Mouse (Mus musculus): ENCODE results near the gene Hjurp. TPM values are rescaled to one million over a fixed set of nuclear protein-coding genes. Genes with fewer than 3 reads are reported as not detected.

Gene Hjurp
- polyA plus RNA-seq, 1 experiment from 2014 or later: 209 TPM

GRCm38 (mm10) chr1:88304261-88304985 is 27.0 kb upstream of the Hjurp start:
- no peak overlapping the region for H3K4me3 ChIP-seq (replicated peaks)
- H3K4me2 ChIP-seq: no peak overlapping the region
- H3K36me3 ChIP-seq (replicated peaks): no peaks in the 10 kb centered on the region
- no peaks in the 10 kb centered on the region for H3K4me1 ChIP-seq
- 63% methylated on average over 8 of the region's 8 CpGs for WGBS
- no peak for ATAC-seq (ENCODE audit: low FRiP score)
- peaks cover 94% of the 10 kb centered on the region for H3K9me3 ChIP-seq
- no peaks in the 10 kb centered on the region for H3K27me3 ChIP-seq
- H3K27ac ChIP-seq: no peak overlapping the region
- H3K9ac ChIP-seq: no peak overlapping the region

GRCm38 (mm10) chr1:88303762-88304161 is 26.3 kb upstream of the Hjurp start:
- H3K36me3 ChIP-seq (replicated peaks): no peaks in the 10 kb centered on the region
- H3K4me3 ChIP-seq (replicated peaks): no peak overlapping the region
- H3K4me1 ChIP-seq: no peaks in the 10 kb centered on the region
- no peak for ATAC-seq (ENCODE audit: low FRiP score)
- no peak overlapping the region for H3K9ac ChIP-seq
- no peaks in the 10 kb centered on the region for H3K27me3 ChIP-seq
- no peak overlapping the region for H3K27ac ChIP-seq
- 66% methylated on average over 6 of the region's 6 CpGs for WGBS
- peaks cover 94% of the 10 kb centered on the region for H3K9me3 ChIP-seq
- H3K4me2 ChIP-seq: no peak overlapping the region

GRCm38 (mm10) chr1:88302057-88302740 is 24.8 kb upstream of the Hjurp start:
- 65% methylated on average over 14 of the region's 14 CpGs for WGBS

GRCm38 (mm10) chr1:88301121-88302014 is 23.9 kb upstream of the Hjurp start:
- ATAC-seq (ENCODE audit: low FRiP score): no peak
- Histone ChIP-seq H3K27ac (no peak overlapping the region), H3K4me3 (replicated peaks) (no peak overlapping the region), H3K9me3 (peaks cover 91% of the 10 kb centered on the region), H3K4me1 (no peaks in the 10 kb centered on the region), H3K9ac (no peak overlapping the region), H3K36me3 (replicated peaks) (no peaks in the 10 kb centered on the region), H3K27me3 (no peaks in the 10 kb centered on the region), H3K4me2 (no peak overlapping the region)
- WGBS: 70% methylated on average over 9 of the region's 9 CpGs

More at GRCm38 (mm10) chr1:88302057-88302740, 24.8 kb upstream of the Hjurp start:
- Histone ChIP-seq H3K27ac (no peak overlapping the region), H3K9ac (no peak overlapping the region), H3K4me1 (no peaks in the 10 kb centered on the region), H3K36me3 (replicated peaks) (no peaks in the 10 kb centered on the region), H3K4me2 (no peak overlapping the region), H3K9me3 (peaks cover 92% of the 10 kb centered on the region), H3K4me3 (replicated peaks) (no peak overlapping the region), H3K27me3 (no peaks in the 10 kb centered on the region)
- ATAC-seq (ENCODE audit: low FRiP score): 0 out of 2 replicates have a peak, but pooled peaks have one; percentile 9

GRCm38 (mm10) chr1:88300301-88301050 is 23.0 kb upstream of the Hjurp start:
- Histone ChIP-seq H3K4me2 (no peak overlapping the region), H3K4me1 (no peaks in the 10 kb centered on the region), H3K9ac (no peak overlapping the region), H3K4me3 (replicated peaks) (no peak overlapping the region), H3K27ac (no peak overlapping the region), H3K36me3 (replicated peaks) (no peaks in the 10 kb centered on the region), H3K9me3 (peaks cover 92% of the 10 kb centered on the region), H3K27me3 (no peaks in the 10 kb centered on the region)
- 41% methylated on average over 5 of the region's 5 CpGs for WGBS
- 0 out of 2 replicates have a peak, but pooled peaks have one; percentile 14 for ATAC-seq (ENCODE audit: low FRiP score)

- WGBS: 82% methylated on average over 2 of the region's 2 CpGs
- ATAC-seq (ENCODE audit: low FRiP score): no peak
- H3K4me1 ChIP-seq: no peaks in the 10 kb centered on the region
- H3K9me3 ChIP-seq: peaks cover 88% of the 10 kb centered on the region
- H3K4me3 ChIP-seq (replicated peaks): no peak overlapping the region
- no peak overlapping the region for H3K27ac ChIP-seq
- H3K27me3 ChIP-seq: no peaks in the 10 kb centered on the region
- no peaks in the 10 kb centered on the region for H3K36me3 ChIP-seq (replicated peaks)
- H3K9ac ChIP-seq: no peak overlapping the region
- H3K4me2 ChIP-seq: no peak overlapping the region
These were observed 22.1 kb upstream of the Hjurp start for GRCm38 (mm10) chr1:88299529-88299945.

GRCm38 (mm10) chr1:88298686-88299528 is 21.5 kb upstream of the Hjurp start:
- ATAC-seq (ENCODE audit: low FRiP score): no peak
- H3K27me3 ChIP-seq: no peaks in the 10 kb centered on the region
- no peaks in the 10 kb centered on the region for H3K4me1 ChIP-seq
- H3K27ac ChIP-seq: no peak overlapping the region
- no peak overlapping the region for H3K4me3 ChIP-seq (replicated peaks)
- WGBS: 63% methylated on average over 4 of the region's 4 CpGs
- H3K4me2 ChIP-seq: no peak overlapping the region
- peaks cover 86% of the 10 kb centered on the region for H3K9me3 ChIP-seq
- H3K36me3 ChIP-seq (replicated peaks): no peaks in the 10 kb centered on the region
- H3K9ac ChIP-seq: no peak overlapping the region

- Histone ChIP-seq H3K9ac (no peak overlapping the region), H3K9me3 (peaks cover 77% of the 10 kb centered on the region), H3K36me3 (replicated peaks) (no peaks in the 10 kb centered on the region), H3K27me3 (no peaks in the 10 kb centered on the region), H3K4me1 (no peaks in the 10 kb centered on the region), H3K27ac (no peak overlapping the region), H3K4me3 (replicated peaks) (no peak overlapping the region), H3K4me2 (no peak overlapping the region)
- ATAC-seq (ENCODE audit: low FRiP score): no peak
- WGBS: 65% methylated on average over 7 of the region's 7 CpGs
These were observed 20.2 kb upstream of the Hjurp start for GRCm38 (mm10) chr1:88297480-88298258.

GRCm38 (mm10) chr1:88296171-88296920 is 18.9 kb upstream of the Hjurp start:
- no peaks in the 10 kb centered on the region for H3K4me1 ChIP-seq
- H3K4me2 ChIP-seq: no peak overlapping the region
- ATAC-seq (ENCODE audit: low FRiP score): no peak
- H3K4me3 ChIP-seq (replicated peaks): no peak overlapping the region
- H3K36me3 ChIP-seq (replicated peaks): no peaks in the 10 kb centered on the region
- H3K9me3 ChIP-seq: peaks cover 73% of the 10 kb centered on the region
- no peak overlapping the region for H3K27ac ChIP-seq
- H3K9ac ChIP-seq: no peak overlapping the region
- 76% methylated on average over 4 of the region's 4 CpGs for WGBS
- no peaks in the 10 kb centered on the region for H3K27me3 ChIP-seq

GRCm38 (mm10) chr1:88294650-88295049 is 17.2 kb upstream of the Hjurp start:
- H3K4me2 ChIP-seq: no peak overlapping the region
- no peak for ATAC-seq (ENCODE audit: low FRiP score)
- no peaks in the 10 kb centered on the region for H3K36me3 ChIP-seq (replicated peaks)
- H3K9me3 ChIP-seq: peaks cover 69% of the 10 kb centered on the region
- no peak overlapping the region for H3K4me3 ChIP-seq (replicated peaks)
- H3K27ac ChIP-seq: no peak overlapping the region
- H3K4me1 ChIP-seq: no peaks in the 10 kb centered on the region
- no peaks in the 10 kb centered on the region for H3K27me3 ChIP-seq
- H3K9ac ChIP-seq: no peak overlapping the region
- WGBS: 15% methylated on average over 1 of the region's 1 CpGs
